ENCODE assay signal across 23 mouse cellular contexts in the genomic region with DNA sequence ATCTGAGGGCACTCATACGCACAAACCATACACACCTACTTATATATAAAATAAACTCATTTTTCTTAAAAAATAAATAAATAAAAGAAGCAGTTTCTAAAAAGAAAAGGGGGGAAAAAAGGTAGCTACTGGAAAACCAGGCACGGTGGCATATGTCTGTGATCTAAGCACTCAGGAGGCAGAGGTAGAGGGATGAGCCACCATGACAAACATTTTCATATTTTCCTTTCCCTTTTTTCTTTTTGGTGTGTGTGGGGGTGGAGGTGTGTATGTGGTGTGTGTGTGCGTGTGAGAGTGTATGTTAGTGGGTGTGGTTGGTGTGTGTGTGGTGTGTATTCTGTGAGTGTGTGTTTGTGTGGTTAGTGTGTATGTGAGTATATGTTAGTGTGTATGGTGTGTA. TPM values are rescaled to one million over a fixed set of nuclear protein-coding genes. Genes with fewer than 3 reads are reported as not detected.
"Had no signal": no experiment of that assay in that cellular context is flagged by ENCODE, and none has a peak within 500 bp of the region (broad histone marks: within the 10 kb centered on the region; RNA-seq: fewer than 3 reads in every experiment).

No protein-coding gene starts in this region.

- H3K27me3 ChIP-seq: kidney, embryonic 15.5 days; limb, embryonic 12.5 days; lung, embryonic 15.5 days had no signal

- DNase-seq: kidney, adult 2 months; kidney, postnatal 14 days; layer of hippocampus, adult 9-11 months; layer of hippocampus, postnatal 36 days; midbrain, embryonic 14.5 days; retina, postnatal 1 day; right cerebral cortex, postnatal 4 days; spleen, adult 18-20 months; thymus, adult 18-20 months; thymus, postnatal 25 days had no signal

- H3K4me3 ChIP-seq: kidney, embryonic 15.5 days; limb, embryonic 12.5 days; lung, embryonic 15.5 days; myocyte had no signal

- H3K9ac ChIP-seq: kidney, embryonic 15.5 days; limb, embryonic 12.5 days; lung, embryonic 15.5 days had no signal

- H3K4me2 ChIP-seq: kidney, embryonic 15.5 days; limb, embryonic 12.5 days; lung, embryonic 15.5 days had no signal

- H3K36me3 ChIP-seq: kidney, embryonic 15.5 days; limb, embryonic 12.5 days; lung, embryonic 15.5 days had no signal

- ATAC-seq: intestine, embryonic 16.5 days had no signal

- H3K4me1 ChIP-seq: kidney, embryonic 15.5 days; limb, embryonic 12.5 days; lung, embryonic 15.5 days had no signal

- H3K27ac ChIP-seq: kidney, embryonic 15.5 days; limb, embryonic 12.5 days; lung, embryonic 15.5 days had no signal

- H3K9me3 ChIP-seq: kidney, embryonic 15.5 days; limb, embryonic 12.5 days; lung, embryonic 15.5 days had no signal

RNA-seq across cellular contexts. Expression of a gene that starts 5.9 kb away (rescaled TPM):
- total RNA-seq: layer of hippocampus, postnatal 36 days; left cerebral cortex, adult 8-10 months; left cerebral cortex, postnatal 25 days; liver, adult 2 months; neutrophil, adult 5-6 weeks had no signal
- polyA plus RNA-seq: kidney, embryonic 15.5 days; large intestine, adult 2 months; limb, embryonic 12.5 days; liver, adult 2 months; lung, embryonic 15.5 days; midbrain, embryonic 14.5 days; myocyte; neural tube, embryonic 11.5 days; stomach, embryonic 14.5 days; urinary bladder, adult 2 months had no signal
